Mouse (Mus musculus): ENCODE results near the gene Grik4.

- TF ChIP-seq CTCF (IDR thresholded peaks at IDR 0.05; ENCODE audit: insufficient read depth, low read depth, low read length) (no peak), POLR2A (IDR thresholded peaks at IDR 0.05; ENCODE audit: insufficient read depth, low read depth, low read length) (no peak)
These were observed 96.2 kb downstream of the Grik4 start for GRCm38 (mm10) chr9:42848061-42848460.

All from olfactory bulb, adult 2 months (tissue).